Mouse (Mus musculus) limb, embryonic 12.5 days (tissue): ENCODE measurements around the gene Ankfn1. TPM values are rescaled to one million over a fixed set of nuclear protein-coding genes. Genes with fewer than 3 reads are reported as not detected.

Experiments
- ATAC-seq: fragments of 200-750 bp; cut with Nextera tagmentation; 2 replicates; pipeline ENCODE4 v1.8.0; 2017; ENCODE audit warnings: low read depth, moderate TSS enrichment; ENCODE audit not compliant: insufficient number of reproducible peaks, insufficient read depth, low FRiP score, low TSS enrichment
- H3K27ac ChIP-seq: fragments of 300-500 bp; sonication (generic); 2 replicates; pipeline ENCODE4 v1.5.1; 2016; ENCODE audit warnings: mild to moderate bottlenecking, moderate library complexity
- H3K27me3 ChIP-seq: fragments of 300-500 bp; sonication (generic); 2 replicates; pipeline ENCODE4 v1.6.1; 2016; ENCODE audit warnings: mild to moderate bottlenecking, moderate library complexity
- H3K36me3 ChIP-seq: fragments of 300-500 bp; sonication (generic); 2 replicates; pipeline ENCODE4 v1.6.1; 2016; ENCODE audit warnings: mild to moderate bottlenecking, moderate library complexity
- H3K4me1 ChIP-seq: fragments of 300-500 bp; sonication (generic); replicated peaks from 2 replicates; pipeline ENCODE4 v1.6.1; 2016
- H3K4me2 ChIP-seq: fragments of 300-500 bp; sonication (generic); 2 replicates; pipeline ENCODE4 v1.6.1; 2016; ENCODE audit warnings: mild to moderate bottlenecking, moderate library complexity
- H3K4me3 ChIP-seq: fragments of 300-500 bp; sonication (generic); replicated peaks from 2 replicates; pipeline ENCODE4 v1.5.1; 2016; ENCODE audit warnings: mild to moderate bottlenecking
- H3K9ac ChIP-seq: fragments of 300-500 bp; sonication (generic); replicated peaks from 2 replicates; pipeline ENCODE4 v1.6.1; 2016; ENCODE audit warnings: mild to moderate bottlenecking, moderate library complexity
- H3K9me3 ChIP-seq: fragments of 300-500 bp; sonication (generic); 2 replicates; pipeline ENCODE4 v1.6.1; 2016; ENCODE audit warnings: mild to moderate bottlenecking, moderate library complexity
- WGBS: fragments of 180-500 bp; shearing (Covaris S2); methylation state at CpG from one replicate; pipeline ENCODE4 v1.1.7; 2016; 5-methylcytosine and 5-hydroxymethylcytosine counted together
- polyA plus RNA-seq: library from polyadenylated mRNA; unstranded; fragments of >200 nt; fragmentation: Nextera tagmentation; extraction: Ambion mirVana; gene quantifications from 2 replicates; pipeline ENCODE4 v1.2.1, GENCODE M21; 2016

Ankfn1 gene
- polyA plus RNA-seq, 1 experiment from 2014 or later, result 0.53 TPM

GRCm38 (mm10) chr11:89673916-89674507 lies 103.4 kb downstream of the Ankfn1 start:
- Histone ChIP-seq H3K4me2 (no peak overlapping the region), H3K4me1 (peaks cover 3% of the 10 kb centered on the region; the same call in 1 of the 2 replicates), H3K4me3 (no peak overlapping the region), H3K27me3 (peaks cover 7% of the 10 kb centered on the region), H3K27ac (no peak overlapping the region), H3K9me3 (no peaks in the 10 kb centered on the region), H3K36me3 (no peaks in the 10 kb centered on the region), H3K9ac (no peak overlapping the region)
- 23% methylated on average over 1 of the region's 1 CpGs for WGBS
- ATAC-seq, result no peak

GRCm38 (mm10) chr11:89672510-89673085 lies 104.9 kb downstream of the Ankfn1 start:
- no peak; the same call in 1 of the 2 replicates for ATAC-seq

GRCm38 (mm10) chr11:89665170-89665880 lies 112.1 kb downstream of the Ankfn1 start:
- H3K36me3 ChIP-seq, result no peaks in the 10 kb centered on the region
- no peak overlapping the region for H3K9ac ChIP-seq
- H3K9me3 ChIP-seq, result no peaks in the 10 kb centered on the region
- peaks cover 7% of the 10 kb centered on the region; the same call in 1 of the 2 replicates for H3K4me1 ChIP-seq
- peaks cover 3% of the 10 kb centered on the region; the same call in 1 of the 2 replicates for H3K27me3 ChIP-seq
- no peak overlapping the region for H3K4me3 ChIP-seq
- H3K27ac ChIP-seq, result no peak overlapping the region
- WGBS, result 33% methylated on average over 14 of the region's 14 CpGs
- no peak overlapping the region for H3K4me2 ChIP-seq
- no peak for ATAC-seq

More at GRCm38 (mm10) chr11:89672510-89673085, 104.9 kb downstream of the Ankfn1 start:
- H3K27ac ChIP-seq, result no peak overlapping the region
- no peak overlapping the region for H3K4me2 ChIP-seq
- no peak overlapping the region for H3K9ac ChIP-seq
- peaks cover 3% of the 10 kb centered on the region; the same call in 1 of the 2 replicates for H3K4me1 ChIP-seq
- peaks cover 4% of the 10 kb centered on the region for H3K27me3 ChIP-seq
- H3K4me3 ChIP-seq, result no peak overlapping the region
- H3K36me3 ChIP-seq, result no peaks in the 10 kb centered on the region
- WGBS, result 53% methylated on average over 3 of the region's 3 CpGs
- no peaks in the 10 kb centered on the region for H3K9me3 ChIP-seq

- WGBS, result 86% methylated on average over 3 of the region's 3 CpGs
- Histone ChIP-seq H3K4me2 (no peak overlapping the region), H3K36me3 (no peaks in the 10 kb centered on the region), H3K9me3 (no peaks in the 10 kb centered on the region), H3K4me3 (no peak overlapping the region), H3K27me3 (0 out of 2 replicates have a peak, but pooled peaks cover 3% of the 10 kb centered on the region), H3K4me1 (peaks cover 7% of the 10 kb centered on the region), H3K27ac (no peak overlapping the region), H3K9ac (no peak overlapping the region)
- no peak for ATAC-seq
These were observed 118.4 kb downstream of the Ankfn1 start for GRCm38 (mm10) chr11:89659048-89659447.

- H3K4me1 ChIP-seq, result peaks cover 3% of the 10 kb centered on the region; the same call in 1 of the 2 replicates
- ATAC-seq, result no peak
- H3K9ac ChIP-seq, result no peak overlapping the region
- no peak overlapping the region for H3K27ac ChIP-seq
- H3K27me3 ChIP-seq, result 0 out of 2 replicates have a peak, but pooled peaks cover 3% of the 10 kb centered on the region
- no peak overlapping the region for H3K4me2 ChIP-seq
- H3K4me3 ChIP-seq, result no peak overlapping the region
- no peaks in the 10 kb centered on the region for H3K9me3 ChIP-seq
- H3K36me3 ChIP-seq, result no peaks in the 10 kb centered on the region
These were observed 120.9 kb downstream of the Ankfn1 start for GRCm38 (mm10) chr11:89656556-89656955.

GRCm38 (mm10) chr11:89635740-89636139 lies 141.7 kb downstream of the Ankfn1 start:
- Histone ChIP-seq H3K27me3 (0 out of 2 replicates have a peak, but pooled peaks cover 7% of the 10 kb centered on the region), H3K9ac (no peak overlapping the region), H3K9me3 (no peaks in the 10 kb centered on the region), H3K4me2 (no peak overlapping the region), H3K4me1 (peaks cover 13% of the 10 kb centered on the region), H3K36me3 (no peaks in the 10 kb centered on the region), H3K27ac (no peak overlapping the region), H3K4me3 (no peak overlapping the region)
- 82% methylated on average over 1 of the region's 1 CpGs for WGBS
- no peak for ATAC-seq

GRCm38 (mm10) chr11:89631315-89631714 lies 146.1 kb downstream of the Ankfn1 start:
- Histone ChIP-seq H3K36me3 (no peaks in the 10 kb centered on the region), H3K4me1 (peaks cover 8% of the 10 kb centered on the region), H3K27ac (no peak overlapping the region), H3K4me2 (no peak overlapping the region), H3K9ac (no peak overlapping the region), H3K9me3 (no peaks in the 10 kb centered on the region), H3K27me3 (peaks cover 7% of the 10 kb centered on the region; the same call in 1 of the 2 replicates), H3K4me3 (no peak overlapping the region)
- ATAC-seq, result no peak
- WGBS, result 82% methylated on average over 2 of the region's 2 CpGs

GRCm38 (mm10) chr11:89628562-89628961 lies 148.9 kb downstream of the Ankfn1 start:
- no peak overlapping the region for H3K9ac ChIP-seq
- peaks cover 7% of the 10 kb centered on the region; the same call in 1 of the 2 replicates for H3K27me3 ChIP-seq
- no peaks in the 10 kb centered on the region for H3K9me3 ChIP-seq
- no peaks in the 10 kb centered on the region for H3K36me3 ChIP-seq
- H3K4me3 ChIP-seq, result no peak overlapping the region
- 88% methylated on average over 6 of the region's 6 CpGs for WGBS
- no peak overlapping the region for H3K4me2 ChIP-seq
- no peaks in the 10 kb centered on the region for H3K4me1 ChIP-seq
- H3K27ac ChIP-seq, result no peak overlapping the region
- ATAC-seq, result no peak

- Histone ChIP-seq H3K9ac (no peak overlapping the region), H3K4me2 (no peak overlapping the region), H3K4me1 (no peaks in the 10 kb centered on the region), H3K36me3 (no peaks in the 10 kb centered on the region), H3K27me3 (peaks cover 7% of the 10 kb centered on the region; the same call in 1 of the 2 replicates), H3K4me3 (no peak overlapping the region), H3K9me3 (no peaks in the 10 kb centered on the region), H3K27ac (no peak overlapping the region)
- ATAC-seq, result no peak
These were observed 150.2 kb downstream of the Ankfn1 start for GRCm38 (mm10) chr11:89627232-89627631.

- Histone ChIP-seq H3K36me3 (no peaks in the 10 kb centered on the region), H3K27me3 (no peaks in the 10 kb centered on the region; the same call in 1 of the 2 replicates), H3K4me2 (no peak overlapping the region), H3K4me1 (no peaks in the 10 kb centered on the region), H3K4me3 (no peak overlapping the region), H3K27ac (no peak overlapping the region), H3K9me3 (no peaks in the 10 kb centered on the region), H3K9ac (no peak overlapping the region)
- ATAC-seq, result no peak
- WGBS, result 87% methylated on average over 13 of the region's 13 CpGs
These were observed 153.6 kb downstream of the Ankfn1 start for GRCm38 (mm10) chr11:89623698-89624445.

- Histone ChIP-seq H3K4me3 (no peak overlapping the region), H3K9me3 (no peaks in the 10 kb centered on the region), H3K36me3 (no peaks in the 10 kb centered on the region), H3K27ac (no peak overlapping the region), H3K4me1 (no peaks in the 10 kb centered on the region), H3K4me2 (no peak overlapping the region), H3K27me3 (no peaks in the 10 kb centered on the region), H3K9ac (no peak overlapping the region)
- no peak for ATAC-seq
These were observed 157.5 kb downstream of the Ankfn1 start for GRCm38 (mm10) chr11:89619955-89620354.
